Mouse (Mus musculus): Measurements from ENCODE around the gene Vopp1. TPM values are rescaled to one million over a fixed set of nuclear protein-coding genes. Genes with fewer than 3 reads are reported as not detected.

The Vopp1 gene
- polyA plus RNA-seq, 1 experiment from 2014 or later = 243 TPM

Other genes starting within 250 kb of the Vopp1 start
- gene Herc6, start 244.2 kb downstream of the Vopp1 start, polyA plus RNA-seq (2015; fragmentation: Nextera tagmentation; extraction: Ambion mirVana) = 0.71 and 1.5 TPM in 2 replicates
- gene Pyurf, start 133.1 kb downstream of the Vopp1 start, polyA plus RNA-seq (2015; fragmentation: Nextera tagmentation; extraction: Ambion mirVana) = 14.6 and 15.6 TPM in 2 replicates
- gene Lancl2, start 122.6 kb downstream of the Vopp1 start, polyA plus RNA-seq (2015; fragmentation: Nextera tagmentation; extraction: Ambion mirVana) = 91.8 and 92.4 TPM in 2 replicates
- not detected in 2 replicates for gene Vmn1r21, start 25.2 kb upstream of the Vopp1 start, polyA plus RNA-seq (2015; fragmentation: Nextera tagmentation; extraction: Ambion mirVana)
- not detected in 2 replicates for gene Vmn1r22, start 82.9 kb upstream of the Vopp1 start, polyA plus RNA-seq (2015; fragmentation: Nextera tagmentation; extraction: Ambion mirVana)
- not detected in 2 replicates for gene Vmn1r23, start 101.7 kb upstream of the Vopp1 start, polyA plus RNA-seq (2015; fragmentation: Nextera tagmentation; extraction: Ambion mirVana)
- gene Vmn1r24, start 136.3 kb upstream of the Vopp1 start, polyA plus RNA-seq (2015; fragmentation: Nextera tagmentation; extraction: Ambion mirVana) = not detected in 2 replicates
- gene Vmn1r25, start 155.7 kb upstream of the Vopp1 start, polyA plus RNA-seq (2015; fragmentation: Nextera tagmentation; extraction: Ambion mirVana) = not detected in 2 replicates
- gene Vmn1r26, start 190.0 kb upstream of the Vopp1 start, polyA plus RNA-seq (2015; fragmentation: Nextera tagmentation; extraction: Ambion mirVana) = not detected in 2 replicates

Measured in midbrain, embryonic 15.5 days (tissue).